Mouse (Mus musculus): ENCODE measurements around the gene Pth2. TPM values are rescaled to one million over a fixed set of nuclear protein-coding genes. Genes with fewer than 3 reads are reported as not detected.
A peak's percentile ranks its signal among the peaks of the same experiment; 100 is the strongest.

Gene Pth2
- polyA plus RNA-seq (2012; fragmentation: generic; extraction: Trizol), result not detected

DNA sequence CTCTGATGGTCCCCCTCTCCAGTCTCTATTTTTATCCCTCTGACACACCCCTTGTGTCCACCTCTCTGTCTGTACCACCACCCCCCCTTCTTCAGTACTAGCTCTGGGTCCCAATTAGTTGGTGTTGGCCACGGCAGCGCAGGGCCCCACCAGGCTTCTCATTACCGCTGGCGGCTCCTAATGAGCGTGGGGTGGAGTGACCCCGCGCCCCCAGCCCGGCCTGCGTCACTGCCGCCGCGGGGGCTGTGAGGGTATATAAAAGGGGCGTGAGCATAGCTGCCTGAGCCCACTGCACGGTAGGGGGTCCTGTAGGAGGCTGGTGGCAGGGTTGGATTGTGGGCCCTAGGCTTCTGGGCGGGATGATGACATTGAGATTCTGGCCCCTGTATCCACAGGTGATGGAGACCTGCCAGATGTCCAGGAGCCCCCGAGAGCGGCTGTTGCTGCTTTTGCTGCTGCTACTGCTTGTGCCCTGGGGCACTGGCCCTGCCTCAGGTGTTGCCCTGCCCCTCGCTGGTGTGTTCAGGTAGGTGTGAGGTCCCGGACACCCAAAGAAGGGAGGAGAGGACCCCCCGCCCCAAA lies at the start of gene Pth2:
Pth2 (plus strand) TSS at position 100 of the 582 bp plus-strand sequence.
- no peak within 1 kb of the TSS for H3ac ChIP-seq (ENCODE audit: control insufficient read depth, insufficient read length)
- H3K79me2 ChIP-seq (ENCODE audit: control insufficient read depth, insufficient read depth), result no peaks in the 10 kb centered on the region
- H3K4me2 ChIP-seq (ENCODE audit: low read depth), result no peak within 1 kb of the TSS
- TF ChIP-seq TCF12 (IDR thresholded peaks at IDR 0.05; ENCODE audit: insufficient read depth, poor library complexity, severe bottlenecking), result no peak
- peaks cover 89% of the 10 kb centered on the region for H3K27me3 ChIP-seq (ENCODE audit: control insufficient read depth, insufficient read depth, insufficient read length)
- no peaks in the 10 kb centered on the region for H3K36me3 ChIP-seq (ENCODE audit: control insufficient read depth, insufficient read depth)
- H3K4me3 ChIP-seq, result no peak within 1 kb of the TSS

GRCm38 (mm10) chr7:45131850-45132249 lies 48.9 kb upstream of the Pth2 start:
- Histone ChIP-seq H3ac (ENCODE audit: control insufficient read depth, insufficient read length) (no peak overlapping the region), H3K4me3 (no peak overlapping the region), H3K4me2 (ENCODE audit: low read depth) (no peak overlapping the region), H3K27me3 (ENCODE audit: control insufficient read depth, insufficient read depth, insufficient read length) (no peaks in the 10 kb centered on the region), H3K36me3 (ENCODE audit: control insufficient read depth, insufficient read depth) (peaks cover 4% of the 10 kb centered on the region), H3K79me2 (ENCODE audit: control insufficient read depth, insufficient read depth) (peaks cover 16% of the 10 kb centered on the region)
- TF ChIP-seq USF1 (IDR thresholded peaks at IDR 0.05; ENCODE audit: low read depth), result no peak
- no peak for TF ChIP-seq TCF3 (IDR thresholded peaks at IDR 0.05; ENCODE audit: insufficient read length, low read depth)
- no peak for TF ChIP-seq POLR2AphosphoS2 (IDR thresholded peaks at IDR 0.05; ENCODE audit: insufficient read length, low read depth)
- TF ChIP-seq MYOD1 (IDR thresholded peaks at IDR 0.05; ENCODE audit: control insufficient read depth in 1 of 3, insufficient read length in 2 of 3, low read depth in 2 of 3), result no peak
- no peak for TF ChIP-seq MYOG (IDR thresholded peaks at IDR 0.05; ENCODE audit: control insufficient read depth in 1 of 3, insufficient read depth in 1 of 3, insufficient read length in 2 of 3, low read depth in 2 of 3)
- no peak for TF ChIP-seq REST (IDR thresholded peaks at IDR 0.05; ENCODE audit: insufficient read depth, insufficient read length)

DNA sequence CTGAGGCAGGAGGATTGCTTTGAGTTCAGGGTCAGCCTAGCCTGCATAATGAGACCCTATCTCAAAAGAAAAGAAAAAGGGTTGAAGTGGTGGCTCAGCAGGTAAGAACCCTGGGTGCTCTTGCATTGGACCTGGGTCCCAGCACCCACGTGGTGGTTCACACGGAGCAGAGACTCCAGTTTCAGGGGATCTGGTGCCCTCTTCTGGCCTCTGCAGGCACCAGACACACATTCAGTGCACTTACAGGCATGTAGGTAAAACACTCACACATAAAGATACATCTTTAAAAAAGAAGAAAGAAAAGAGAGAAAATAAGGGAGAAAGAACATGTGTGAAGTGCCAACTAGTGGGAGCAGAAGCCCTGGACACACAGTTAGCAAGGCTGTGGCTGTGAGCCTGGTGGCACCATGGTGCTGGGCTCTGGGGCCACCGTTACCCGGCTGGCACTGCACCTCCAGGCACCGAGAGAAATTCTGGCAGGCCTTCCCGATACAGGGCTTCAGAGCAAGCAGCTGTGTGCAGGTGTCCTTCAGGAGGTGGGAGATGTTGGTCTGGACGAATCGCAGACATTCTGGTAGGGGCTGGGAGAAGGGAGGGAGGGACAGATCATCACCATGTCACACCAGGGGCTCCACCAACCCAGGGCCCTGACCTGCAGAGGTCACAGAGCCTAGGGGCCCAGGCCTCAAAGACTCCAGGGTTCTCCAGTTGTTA lies 47.2 kb upstream of the Pth2 start:
- Histone ChIP-seq H3K4me3 (no peak overlapping the region), H3K79me2 (ENCODE audit: control insufficient read depth, insufficient read depth) (no peaks in the 10 kb centered on the region), H3K27me3 (ENCODE audit: control insufficient read depth, insufficient read depth, insufficient read length) (no peaks in the 10 kb centered on the region), H3K36me3 (ENCODE audit: control insufficient read depth, insufficient read depth) (no peaks in the 10 kb centered on the region), H3K4me2 (ENCODE audit: low read depth) (no peak overlapping the region), H3ac (ENCODE audit: control insufficient read depth, insufficient read length) (no peak overlapping the region)
- TF ChIP-seq POLR2AphosphoS2 (IDR thresholded peaks at IDR 0.05; ENCODE audit: insufficient read length, low read depth) (no peak), USF1 (IDR thresholded peaks at IDR 0.05; ENCODE audit: low read depth) (no peak), TCF3 (IDR thresholded peaks at IDR 0.05; ENCODE audit: insufficient read length, low read depth) (no peak), CEBPB (IDR thresholded peaks at IDR 0.05; ENCODE audit: insufficient read depth, poor library complexity, severe bottlenecking) (no peak), E2F4 (IDR thresholded peaks at IDR 0.05; ENCODE audit: insufficient read depth) (no peak), SRF (IDR thresholded peaks at IDR 0.05; ENCODE audit: control insufficient read depth, insufficient read length, low read depth) (no peak), REST (IDR thresholded peaks at IDR 0.05; ENCODE audit: insufficient read depth, insufficient read length) (no peak), TCF12 (IDR thresholded peaks at IDR 0.05; ENCODE audit: insufficient read depth, poor library complexity, severe bottlenecking) (no peak), POLR2A (IDR thresholded peaks at IDR 0.05; ENCODE audit: insufficient read length, low read depth) (no peak), MYOD1 (IDR thresholded peaks at IDR 0.05; ENCODE audit: control insufficient read depth in 1 of 3, insufficient read length in 2 of 3, low read depth in 2 of 3) (no peak), MYOG (IDR thresholded peaks at IDR 0.05; ENCODE audit: control insufficient read depth in 1 of 3, insufficient read depth in 1 of 3, insufficient read length in 2 of 3, low read depth in 2 of 3) (no peak), MAX (IDR thresholded peaks at IDR 0.05; ENCODE audit: low read depth) (no peak)

- H3K27me3 ChIP-seq (ENCODE audit: control insufficient read depth, insufficient read depth, insufficient read length), result no peaks in the 10 kb centered on the region
- H3K79me2 ChIP-seq (ENCODE audit: control insufficient read depth, insufficient read depth), result no peaks in the 10 kb centered on the region
- H3K36me3 ChIP-seq (ENCODE audit: control insufficient read depth, insufficient read depth), result no peaks in the 10 kb centered on the region
- no peak for TF ChIP-seq POLR2AphosphoS2 (IDR thresholded peaks at IDR 0.05; ENCODE audit: insufficient read length, low read depth)
- no peak for TF ChIP-seq TCF3 (IDR thresholded peaks at IDR 0.05; ENCODE audit: insufficient read length, low read depth)
- TF ChIP-seq USF1 (IDR thresholded peaks at IDR 0.05; ENCODE audit: low read depth), result no peak
- no peak for TF ChIP-seq MYOD1 (IDR thresholded peaks at IDR 0.05; ENCODE audit: control insufficient read depth in 1 of 3, insufficient read length in 2 of 3, low read depth in 2 of 3)
- no peak for TF ChIP-seq E2F4 (IDR thresholded peaks at IDR 0.05; ENCODE audit: insufficient read depth)
- TF ChIP-seq POLR2A (IDR thresholded peaks at IDR 0.05; ENCODE audit: insufficient read length, low read depth), result no peak
- no peak for TF ChIP-seq MAX (IDR thresholded peaks at IDR 0.05; ENCODE audit: low read depth)
- no peak overlapping the region for H3ac ChIP-seq (ENCODE audit: control insufficient read depth, insufficient read length)
- peak overlapping the region; percentile 28 for H3K4me3 ChIP-seq
- peak overlapping the region; percentile 84 for H3K4me2 ChIP-seq (ENCODE audit: low read depth)
Observed at GRCm38 (mm10) chr7:45134544-45135026, 46.2 kb upstream of the Pth2 start.

GRCm38 (mm10) chr7:45135370-45135769 lies 45.4 kb upstream of the Pth2 start:
- Histone ChIP-seq H3K36me3 (ENCODE audit: control insufficient read depth, insufficient read depth) (no peaks in the 10 kb centered on the region), H3ac (ENCODE audit: control insufficient read depth, insufficient read length) (no peak overlapping the region), H3K4me2 (ENCODE audit: low read depth) (peak overlapping the region; percentile 84), H3K79me2 (ENCODE audit: control insufficient read depth, insufficient read depth) (no peaks in the 10 kb centered on the region), H3K27me3 (ENCODE audit: control insufficient read depth, insufficient read depth, insufficient read length) (no peaks in the 10 kb centered on the region), H3K4me3 (peak overlapping the region; percentile 28)
- TF ChIP-seq MAX (IDR thresholded peaks at IDR 0.05; ENCODE audit: low read depth) (no peak), POLR2AphosphoS2 (IDR thresholded peaks at IDR 0.05; ENCODE audit: insufficient read length, low read depth) (no peak), MYOG (IDR thresholded peaks at IDR 0.05; ENCODE audit: control insufficient read depth in 1 of 3, insufficient read depth in 1 of 3, insufficient read length in 2 of 3, low read depth in 2 of 3) (no peak), TCF12 (IDR thresholded peaks at IDR 0.05; ENCODE audit: insufficient read depth, poor library complexity, severe bottlenecking) (no peak), MYOD1 (IDR thresholded peaks at IDR 0.05; ENCODE audit: control insufficient read depth in 1 of 3, insufficient read length in 2 of 3, low read depth in 2 of 3) (no peak)

Measured in myocyte (in vitro differentiated cells).